Mouse (Mus musculus) left cerebral cortex, adult 8-10 months (tissue): Measurements from ENCODE around the gene Snx14. TPM values are rescaled to one million over a fixed set of nuclear protein-coding genes. Genes with fewer than 3 reads are reported as not detected.
"Not testable (repeated sequence)": the region's sequence is repeated elsewhere in the genome, so short reads cannot be mapped to it uniquely, and the experiment has no call there.

Experiments
- DNase-seq, 2 experiments: peaks; one replicate each; pipeline ENCODE4 v3.0.0; 2022; ENCODE audit warnings: low spot score in 2 of 2
- total RNA-seq, 4 experiments: library from RNA; stranded (reverse); gene quantifications; 2 replicates each; pipeline ENCODE4 v1.2.4; 2022

Gene Snx14
- 10 to 100 TPM; 49.4 to 57.4 (median 53.1) TPM for total RNA-seq

DNA sequence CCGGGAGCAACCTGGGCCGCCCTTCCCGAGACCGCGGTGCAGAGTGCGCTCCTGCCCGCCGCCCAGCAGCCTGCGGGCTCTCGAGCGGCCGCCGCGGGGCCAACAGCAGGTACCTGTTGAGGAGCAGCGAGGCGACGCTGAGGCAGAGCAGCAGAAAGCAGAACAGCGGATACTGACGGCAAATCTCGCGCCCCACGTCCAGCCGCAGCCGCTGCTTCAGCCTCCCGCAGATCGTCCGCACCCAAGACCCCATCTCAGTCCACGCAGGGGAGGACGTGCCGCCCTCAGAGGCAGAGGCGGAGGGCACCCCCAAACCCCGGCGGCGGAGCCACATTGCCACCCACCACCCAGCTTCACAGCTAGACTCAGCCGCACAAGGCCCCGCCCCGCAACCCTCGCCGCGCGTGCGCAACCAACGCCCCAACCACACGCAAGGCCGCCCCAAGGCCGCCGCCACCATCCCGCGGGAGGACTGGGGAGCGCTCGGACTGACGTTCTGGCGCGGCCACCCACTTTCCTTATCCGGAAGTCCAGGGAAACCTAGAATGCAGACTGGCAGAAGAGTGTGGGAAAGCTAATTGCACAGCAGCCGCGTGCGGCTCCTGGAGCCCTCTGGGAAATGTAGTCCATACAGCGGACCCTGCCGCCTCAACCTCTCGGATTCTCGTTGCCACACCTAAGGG, at the start of gene Snx14:
Gene Snx14, minus strand, starts transcription at position 404 of the 683 bp plus-strand sequence.
- peak; percentile 93 to 97 for DNase-seq

DNA sequence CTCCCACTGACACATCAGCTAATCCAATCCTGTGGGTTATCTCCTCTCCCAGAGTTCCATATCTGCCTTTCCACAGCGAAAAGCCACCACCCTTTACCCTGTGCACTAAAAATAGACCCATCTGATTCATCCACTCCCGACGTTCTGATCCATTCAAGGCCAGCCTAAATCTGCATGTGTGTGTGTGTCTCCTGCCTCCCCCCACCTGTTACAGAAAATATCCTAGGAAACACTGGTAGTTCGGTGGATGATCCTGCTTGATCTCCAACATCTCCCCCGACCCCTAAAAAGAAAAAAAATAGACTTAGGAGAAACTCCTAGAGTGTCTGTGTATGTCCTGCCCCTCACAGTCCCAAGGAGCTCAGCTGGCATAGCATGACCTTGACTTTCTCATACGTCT, 45.8 kb upstream of the Snx14 start:
- DNase-seq, result no peak

DNA sequence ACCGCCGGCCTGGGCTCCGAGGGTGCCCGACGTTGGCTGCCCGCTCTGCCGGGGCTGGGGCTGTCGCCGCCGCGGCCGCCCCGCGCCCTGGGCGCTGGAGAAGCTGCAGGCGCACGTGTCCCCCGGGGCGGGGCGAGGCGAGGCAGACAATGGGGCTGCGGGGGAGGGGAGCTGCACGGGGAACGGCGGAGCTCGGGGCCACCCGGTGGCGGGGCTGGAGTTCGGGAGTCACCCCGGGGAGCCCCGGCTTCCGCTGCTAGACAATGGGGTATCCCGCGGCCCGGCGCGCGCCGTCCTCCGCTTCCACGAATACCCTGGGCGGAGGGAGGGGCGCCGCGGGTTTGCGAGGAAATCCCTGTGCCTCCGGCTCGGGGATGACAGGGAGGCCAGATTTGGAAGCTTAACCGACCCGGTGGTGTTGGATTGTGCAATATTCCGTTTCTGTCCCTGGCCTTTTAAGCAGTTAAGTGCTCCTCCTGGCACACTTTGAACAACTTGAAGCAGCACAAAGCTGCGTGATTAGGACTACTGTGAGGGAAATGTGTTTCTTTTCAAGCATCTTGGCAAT, 44.2 kb upstream of the Snx14 start:
- peak in 1 of 2 experiments; percentile 71 for DNase-seq

DNA sequence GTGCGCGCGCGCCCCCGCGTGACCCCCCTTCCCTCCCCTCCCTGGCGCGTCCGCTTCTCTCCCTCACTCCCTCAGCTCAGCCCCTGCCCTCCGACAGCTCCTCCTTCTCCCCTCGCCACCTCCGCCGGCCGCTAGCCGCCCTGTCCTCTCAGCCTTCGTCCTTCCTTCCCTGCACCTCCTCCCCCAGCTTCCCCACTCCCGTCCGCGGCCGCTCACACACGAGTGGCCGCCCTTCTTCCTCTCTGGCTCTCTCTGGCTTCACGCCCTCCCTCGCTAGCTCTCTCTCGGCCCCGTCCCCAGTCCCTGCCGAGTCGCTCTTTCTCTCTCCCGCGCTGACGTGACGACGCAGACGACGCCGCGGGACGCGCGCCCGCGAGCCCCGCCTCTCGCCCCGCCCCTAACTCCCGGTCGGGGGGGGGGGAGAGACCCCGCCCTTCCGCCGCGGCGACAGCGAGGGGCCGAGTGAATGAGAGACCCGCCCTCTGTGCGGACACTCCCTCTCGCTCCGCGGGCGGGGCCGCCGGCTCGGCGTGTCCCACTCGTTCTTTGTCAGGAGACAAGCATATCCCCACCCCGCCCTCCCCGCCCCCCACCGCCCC, 43.6 kb upstream of the Snx14 start, which contains the start of gene Syncrip:
Gene Syncrip, minus strand, starts transcription at position 345 of the 599 bp plus-strand sequence.
- peak; percentile 75 to 93 for DNase-seq

DNA sequence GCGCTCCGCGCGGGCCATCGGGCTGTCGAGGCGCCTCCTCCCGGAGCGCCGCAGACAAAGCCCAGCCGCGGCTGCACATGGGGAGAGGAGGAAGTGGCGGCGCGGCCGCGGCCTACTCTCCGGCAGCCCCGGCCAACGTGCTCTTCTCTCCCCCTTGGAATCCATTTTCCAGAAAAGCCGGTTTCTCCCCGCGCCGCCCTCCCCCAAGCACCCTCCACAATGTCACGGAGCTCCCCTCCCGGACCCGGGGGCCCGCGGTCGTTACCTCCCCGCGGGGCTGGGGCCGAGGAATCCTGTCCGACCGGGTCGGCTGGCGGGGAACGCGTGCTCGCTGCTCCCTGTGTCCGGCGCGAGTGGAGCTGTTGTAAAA, 43.0 kb upstream of the Snx14 start:
- peak in 1 of 2 experiments; percentile 23 for DNase-seq

DNA sequence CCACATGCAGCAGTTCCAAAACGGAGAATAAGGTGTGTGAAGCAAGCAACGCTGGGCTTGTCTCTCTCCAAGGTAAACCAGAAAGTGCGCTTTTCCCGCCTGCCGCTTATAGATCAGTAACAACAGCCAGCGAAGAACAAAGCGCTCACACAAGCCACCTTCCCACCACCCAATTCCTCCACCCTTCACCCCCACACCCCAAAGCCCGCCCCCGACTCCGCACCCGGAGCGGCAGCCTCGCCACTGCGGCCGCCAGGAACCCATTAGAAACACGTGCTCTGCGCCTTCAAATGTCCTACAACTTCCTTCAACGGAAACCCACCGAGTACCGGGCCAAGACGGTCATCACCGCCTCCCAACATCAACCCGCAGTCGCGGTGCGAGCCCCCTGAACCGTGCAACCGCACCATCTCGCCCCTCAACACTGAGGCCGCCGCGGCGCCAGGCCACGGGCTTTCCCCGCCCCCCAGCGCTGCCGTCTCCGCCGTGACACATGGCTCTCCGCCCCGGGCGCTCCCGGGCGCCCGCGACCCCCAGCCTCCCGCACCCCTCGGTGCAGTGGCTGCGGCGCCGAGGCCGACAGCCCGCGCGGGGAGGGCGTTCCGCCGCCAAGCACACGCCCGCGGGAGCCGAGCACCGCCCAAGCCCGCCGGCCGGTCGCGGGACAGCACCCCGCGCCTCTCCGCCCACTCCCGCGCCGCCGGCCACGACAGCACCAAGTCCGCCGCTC, 42.5 kb upstream of the Snx14 start:
- DNase-seq, result peak; percentile 9 to 31

DNA sequence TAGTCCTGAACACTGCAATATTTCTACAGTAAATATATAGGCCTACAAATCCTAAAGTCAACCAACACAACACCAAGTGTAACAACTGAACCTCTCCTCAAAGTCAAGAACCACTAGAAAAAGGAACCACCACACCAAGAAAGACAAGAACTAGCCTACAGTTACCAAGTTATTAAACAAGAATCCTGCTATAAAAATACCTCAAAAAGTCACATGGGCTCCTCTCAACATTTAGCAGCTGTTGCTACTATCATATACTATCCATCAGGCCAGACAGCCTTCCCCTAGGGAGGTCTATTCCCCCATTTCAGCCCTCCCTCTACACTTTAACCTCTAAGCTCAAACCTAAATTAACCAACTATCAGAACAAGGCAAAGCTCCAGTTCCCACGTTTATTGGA, 41.4 kb upstream of the Snx14 start:
- no peak for DNase-seq

DNA sequence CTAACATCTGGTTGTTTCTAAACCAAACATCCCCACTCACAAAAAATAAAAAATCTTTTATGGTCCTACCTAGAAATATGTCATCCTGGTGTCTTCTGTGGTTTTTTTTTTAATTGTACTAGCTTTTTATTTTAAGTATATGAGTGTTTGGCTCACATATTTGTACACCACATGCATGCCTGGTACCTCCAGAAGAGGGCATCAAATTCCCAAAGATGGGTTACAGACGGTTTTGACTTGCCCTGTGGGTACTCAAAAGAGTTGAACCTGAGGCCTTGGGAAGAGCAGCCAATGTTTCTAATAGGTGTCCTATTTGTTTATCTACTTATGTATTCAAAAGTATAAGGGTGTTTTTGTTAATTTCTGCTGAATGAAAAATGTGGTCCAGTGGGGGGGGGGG, 37.4 kb upstream of the Snx14 start:
- no peak for DNase-seq

DNA sequence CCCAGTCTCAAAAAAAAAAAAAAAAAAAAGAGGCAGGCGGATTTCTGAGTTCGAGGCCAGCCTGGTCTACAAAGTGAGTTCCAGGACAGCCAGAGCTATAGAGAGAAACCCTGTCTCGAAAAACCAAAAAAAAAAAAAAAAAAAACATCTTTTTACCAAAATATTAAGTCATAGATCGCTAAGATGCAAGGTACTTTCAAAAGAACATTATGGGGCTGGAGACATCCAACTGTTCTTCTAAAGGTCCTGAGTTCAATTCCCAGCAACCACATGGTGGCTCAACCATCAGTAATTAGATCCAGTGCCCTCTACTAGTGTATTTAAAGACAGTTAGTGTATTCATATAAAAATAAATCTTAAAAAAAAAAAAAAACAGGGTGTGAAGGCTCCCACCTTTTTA, 22.3 kb upstream of the Snx14 start:
- DNase-seq, result not testable (repeated sequence)

DNA sequence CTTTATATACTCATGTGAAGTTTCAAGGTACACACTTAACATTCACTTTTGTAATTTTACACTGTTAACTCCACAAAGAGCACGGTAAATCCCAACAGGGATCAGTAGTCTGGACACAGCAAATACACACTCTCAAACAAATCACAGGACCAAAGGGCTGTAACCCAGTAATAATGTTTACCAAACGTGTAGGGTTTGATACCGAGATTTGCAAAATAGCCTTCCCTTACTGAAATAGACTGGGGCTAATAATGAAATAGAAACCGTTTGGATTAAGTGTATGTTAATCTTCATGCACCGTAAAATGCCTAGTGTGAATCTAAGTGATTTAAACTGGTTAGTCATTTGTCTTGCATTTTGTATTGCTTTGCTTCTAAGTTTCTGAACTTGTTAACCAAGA, 1.2 kb upstream of the Snx14 start:
- no peak for DNase-seq

DNA sequence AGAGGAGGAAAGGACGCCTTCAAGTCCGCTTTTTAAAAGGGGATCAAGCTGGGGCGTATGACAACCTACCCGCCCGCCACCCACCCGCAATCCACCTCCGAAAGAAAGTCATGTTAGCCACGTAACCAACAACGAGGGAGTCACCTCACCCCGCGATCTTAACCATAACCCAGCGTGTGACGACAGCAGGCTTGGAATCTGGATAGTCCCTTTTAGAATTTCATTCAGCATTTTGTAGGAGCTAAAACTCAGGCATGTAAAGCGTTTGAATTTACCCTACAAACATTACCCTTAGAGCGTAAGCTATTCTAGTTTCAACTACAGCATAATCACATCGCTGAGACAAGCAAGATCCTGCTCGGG, 461 bp upstream of the Snx14 start:
- DNase-seq, result no peak

DNA sequence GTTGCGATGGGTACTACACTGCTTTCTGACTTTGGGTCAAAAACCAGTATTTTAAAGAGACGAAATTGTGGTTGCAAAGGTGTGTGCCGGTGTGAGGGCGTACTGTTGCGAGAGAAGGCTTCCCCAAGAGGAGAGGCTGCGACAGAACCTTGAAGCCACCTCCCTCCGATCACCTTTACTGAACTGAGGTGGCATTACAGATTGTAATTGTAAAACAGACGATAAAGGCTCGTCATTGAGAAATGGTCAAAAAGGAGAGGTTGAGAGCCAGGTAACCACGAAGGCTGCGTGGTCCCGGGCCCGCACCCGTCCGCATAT, 562 bp downstream of the Snx14 start:
- peak in 1 of 2 experiments; percentile 18 for DNase-seq

DNA sequence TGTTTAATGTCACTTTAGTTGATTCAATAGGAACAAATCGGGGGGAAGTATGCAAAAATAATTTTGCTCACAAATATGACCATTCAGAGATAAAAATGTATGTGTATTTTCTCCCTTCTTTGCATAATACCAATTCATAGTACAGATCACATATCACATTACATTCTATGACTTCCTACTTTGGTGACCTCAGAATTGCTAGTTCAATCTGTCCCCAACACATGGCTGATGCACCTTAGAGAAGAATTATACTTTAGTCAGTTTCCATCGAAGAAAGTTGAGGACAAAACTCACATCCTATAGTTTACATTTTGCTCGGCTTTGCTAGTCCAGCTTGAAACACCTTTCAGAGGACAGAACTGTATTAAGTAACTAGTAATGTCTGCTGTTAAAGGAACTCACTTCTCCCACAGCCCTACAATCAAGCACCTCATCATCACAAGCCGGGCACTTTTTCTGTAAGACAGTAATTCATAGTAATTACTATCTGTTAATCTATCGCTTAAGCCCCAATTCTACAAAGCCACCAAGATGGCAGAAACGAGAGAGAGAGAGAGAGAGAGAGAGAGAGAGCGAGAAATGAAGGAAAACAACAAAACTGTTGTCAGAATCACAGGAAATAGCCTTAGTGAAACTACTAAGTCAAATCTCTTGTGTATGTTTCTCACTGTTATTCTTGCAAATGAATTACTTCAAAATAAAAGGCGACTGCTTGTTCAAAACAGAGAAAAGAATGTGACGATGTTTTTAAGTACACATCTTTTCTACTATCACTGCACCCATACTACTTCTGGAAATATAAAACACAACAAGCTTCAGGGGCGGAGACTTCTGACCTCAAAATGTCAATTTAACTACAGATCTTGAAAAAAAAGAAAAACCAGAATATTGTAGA, 1.2 kb downstream of the Snx14 start:
- DNase-seq, result no peak

DNA sequence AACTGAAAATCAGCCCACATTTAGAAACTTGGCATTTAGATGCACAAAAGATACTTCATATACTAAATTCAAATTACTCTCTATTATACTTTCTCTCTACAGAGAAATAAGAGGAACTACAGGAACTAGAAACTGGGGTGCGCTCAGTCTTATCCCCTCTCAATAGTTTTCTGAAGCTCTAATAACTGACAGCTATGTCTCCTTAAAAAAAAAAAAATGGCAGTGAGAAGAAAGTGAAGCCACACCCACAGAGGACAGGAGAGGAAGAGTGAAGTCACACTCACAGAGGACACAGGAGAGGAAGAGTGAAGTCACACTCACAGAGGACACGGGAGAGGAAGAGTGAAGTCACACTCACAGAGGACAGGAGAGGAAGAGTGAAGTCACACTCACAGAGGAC, 14.4 kb downstream of the Snx14 start:
- DNase-seq, result no peak

DNA sequence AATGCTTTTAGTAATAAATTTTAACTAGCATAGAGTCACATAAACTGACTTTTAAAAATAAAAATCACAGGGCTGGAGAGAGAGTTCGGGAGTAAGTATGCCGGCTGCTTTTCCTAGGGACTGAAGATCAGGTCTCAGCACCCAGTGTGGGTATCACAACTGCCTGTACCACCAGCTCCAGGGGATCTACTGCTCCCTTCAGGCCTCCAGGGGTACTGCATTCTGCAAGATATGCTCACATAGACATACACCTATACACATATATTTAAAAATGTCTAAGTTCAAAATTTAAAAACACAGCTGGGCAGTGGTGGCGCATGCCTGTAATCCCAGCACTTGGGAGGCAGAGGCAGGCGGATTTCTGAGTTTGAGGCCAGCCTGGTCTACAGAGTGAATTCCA, 16.3 kb downstream of the Snx14 start:
- no peak for DNase-seq

DNA sequence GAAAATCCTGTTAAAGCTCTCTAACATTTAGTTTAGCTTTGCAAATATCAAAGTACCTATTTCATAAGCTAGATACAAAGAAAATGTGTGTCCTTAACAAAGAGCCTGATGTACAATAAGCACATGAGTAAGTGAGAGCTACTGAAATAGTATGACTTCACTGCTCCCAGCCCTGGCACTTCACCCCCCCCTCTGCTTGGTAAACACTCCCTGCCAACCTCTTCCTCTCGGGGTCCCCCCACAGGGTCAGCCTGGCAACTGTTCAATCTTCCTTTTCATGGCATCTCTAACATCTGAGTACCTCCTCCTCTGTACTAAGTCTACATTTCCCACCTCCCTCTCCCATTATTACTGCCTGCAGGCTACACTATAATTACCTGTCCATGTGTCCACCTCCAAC, 22.0 kb downstream of the Snx14 start:
- no peak for DNase-seq

DNA sequence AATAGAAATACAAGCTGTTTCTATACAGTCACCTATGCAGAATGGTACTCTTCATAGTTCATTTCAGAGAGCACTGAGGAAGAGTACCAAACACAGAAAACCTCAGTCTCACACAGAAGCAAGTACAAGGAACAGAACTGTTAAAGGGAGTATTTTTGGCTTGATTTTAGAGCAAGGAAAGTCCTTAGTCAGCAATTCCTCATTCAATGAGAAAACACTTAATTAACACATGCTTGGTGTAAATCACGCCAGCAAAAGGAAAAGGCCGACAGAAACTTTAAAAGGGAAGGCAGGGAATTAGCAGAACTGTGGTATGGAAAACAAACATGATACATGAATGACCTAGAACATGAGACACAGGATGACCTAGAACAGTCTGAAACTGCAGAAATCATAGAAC, 28.8 kb downstream of the Snx14 start:
- no peak for DNase-seq

DNA sequence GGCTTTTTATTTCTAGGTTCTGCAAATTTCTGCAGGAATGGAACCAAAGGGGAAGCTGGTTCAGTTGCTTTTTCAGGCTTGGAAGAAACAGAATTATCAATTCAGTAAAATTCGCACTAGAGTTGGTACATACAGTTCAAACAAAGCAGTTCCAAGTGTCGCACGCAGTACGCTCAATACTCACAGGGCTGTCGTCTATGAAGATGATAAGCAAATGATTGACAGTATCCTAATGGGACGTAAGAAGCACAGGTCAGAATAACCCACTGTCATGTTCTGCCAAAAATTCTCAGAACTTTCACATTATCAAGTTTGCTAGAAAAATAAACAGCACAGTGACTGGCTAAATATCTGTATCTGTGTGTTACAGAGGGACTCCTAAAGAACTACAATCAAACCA, 34.2 kb downstream of the Snx14 start:
- no peak for DNase-seq

DNA sequence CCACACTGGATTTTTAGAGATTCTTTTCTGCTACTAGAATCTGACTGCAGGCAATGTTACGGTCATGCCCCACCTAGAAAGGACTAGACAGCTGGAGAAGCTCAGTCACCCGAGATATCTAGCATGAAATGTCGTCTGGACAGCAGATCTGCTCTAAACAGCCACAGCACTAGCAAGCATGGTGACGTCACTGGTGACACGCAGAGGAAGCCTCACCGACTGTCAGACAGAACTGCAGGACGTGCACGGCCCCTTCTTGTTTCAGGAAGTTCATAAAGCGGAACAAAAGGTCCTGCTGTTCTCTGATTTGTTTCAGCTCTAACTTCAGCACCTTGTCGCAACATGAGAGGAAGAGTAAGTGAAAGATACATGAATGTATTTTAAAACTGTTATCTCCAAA, 34.7 kb downstream of the Snx14 start:
- DNase-seq, result no peak

DNA sequence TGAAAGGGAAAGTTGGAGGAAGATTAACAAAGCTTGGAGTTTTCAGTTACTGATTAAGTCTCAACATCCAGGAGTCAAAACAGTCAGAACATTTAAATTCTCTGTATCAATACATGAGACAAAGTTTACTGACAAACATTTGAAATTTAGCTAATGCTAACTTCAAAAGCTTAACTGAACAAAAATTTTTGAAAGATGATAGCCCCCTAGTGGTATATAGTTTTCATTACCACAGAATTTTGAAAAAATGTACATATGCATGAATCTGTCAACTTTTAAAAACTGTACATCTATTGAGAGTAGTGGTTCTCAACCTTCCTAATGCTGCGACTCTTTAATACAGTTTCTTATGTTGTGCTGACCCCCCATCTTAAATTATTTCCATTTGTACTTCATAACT, 40.3 kb downstream of the Snx14 start:
- DNase-seq, result no peak

DNA sequence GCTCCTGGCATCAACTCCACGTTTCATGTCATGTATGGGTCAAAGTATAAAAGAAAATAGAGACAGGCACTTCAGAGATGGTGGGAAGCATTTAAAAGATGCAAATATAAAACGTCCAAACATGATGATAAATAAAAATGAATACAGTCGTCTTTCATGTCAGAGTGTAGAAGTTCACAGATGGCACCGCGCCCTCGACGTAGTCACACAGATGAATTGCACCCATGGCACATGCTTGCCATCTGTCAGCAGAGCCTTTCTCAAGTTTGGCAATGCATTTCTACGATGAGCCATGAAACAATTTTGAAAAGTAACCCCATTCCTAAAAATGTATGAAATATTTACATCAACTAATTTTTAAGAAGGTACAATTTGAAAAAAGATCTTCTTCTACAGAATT, 43.9 kb downstream of the Snx14 start:
- no peak for DNase-seq

DNA sequence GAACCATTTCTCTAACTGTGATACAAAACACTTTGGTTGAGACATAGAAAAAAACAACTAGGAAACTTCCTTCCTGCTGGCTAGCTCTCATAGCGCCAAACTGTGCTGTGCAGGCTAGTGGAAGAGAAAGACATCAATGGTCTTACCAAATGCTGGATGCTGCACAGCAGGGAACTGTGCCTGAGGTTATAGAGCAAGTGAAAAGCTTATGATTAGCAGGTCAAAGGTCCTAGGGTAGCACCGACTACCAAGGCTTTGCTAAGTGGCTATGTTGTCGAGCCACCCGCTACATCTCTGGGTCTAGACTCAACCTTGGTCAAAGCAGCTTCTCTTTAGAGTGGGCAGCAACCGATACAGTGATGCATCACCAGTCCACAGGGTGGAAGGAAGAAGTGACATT, 49.9 kb downstream of the Snx14 start:
- DNase-seq, result no peak
